Mouse (Mus musculus): ENCODE measurements around the gene Cnot4. TPM values are rescaled to one million over a fixed set of nuclear protein-coding genes. Genes with fewer than 3 reads are reported as not detected.
A peak's percentile ranks its signal among the peaks of the same experiment; 100 is the strongest.

Cnot4 gene
- polyA plus RNA-seq, 1 experiment from 2014 or later: 39.4 TPM

DNA sequence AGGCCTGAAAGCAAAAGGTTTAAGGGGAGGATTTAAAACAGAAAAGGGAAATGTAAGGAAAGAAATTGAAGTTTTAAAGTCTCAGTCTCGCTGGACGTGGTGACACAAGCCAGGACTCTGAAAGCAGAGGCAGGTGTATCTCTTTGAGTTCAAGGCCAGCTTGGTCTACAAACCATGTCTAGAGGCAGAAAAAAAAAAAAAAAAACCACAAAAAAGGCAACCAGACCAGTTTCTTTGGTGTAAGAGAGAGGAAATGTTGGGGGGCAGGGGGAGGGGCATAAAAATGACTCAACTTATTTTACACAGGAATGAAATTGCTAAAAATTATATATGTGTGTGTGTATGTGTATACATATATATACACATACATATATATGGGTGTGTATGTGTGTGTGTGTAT lies 1.3 kb upstream of the Cnot4 start:
- peak overlapping the region; percentile 85 for H3K4me3 ChIP-seq
- H3K36me3 ChIP-seq: no peaks in the 10 kb centered on the region
- H3K4me1 ChIP-seq: peaks cover 19% of the 10 kb centered on the region
- peak overlapping the region; percentile 73 for H3K4me2 ChIP-seq (replicated peaks)
- no peaks in the 10 kb centered on the region for H3K9me3 ChIP-seq
- 51% methylated on average over 2 of the region's 2 CpGs for WGBS
- no peaks in the 10 kb centered on the region for H3K27me3 ChIP-seq
- no peak overlapping the region for H3K9ac ChIP-seq
- no peak overlapping the region for H3K27ac ChIP-seq
- no peak for ATAC-seq (ENCODE audit: low FRiP score, low read depth)

DNA sequence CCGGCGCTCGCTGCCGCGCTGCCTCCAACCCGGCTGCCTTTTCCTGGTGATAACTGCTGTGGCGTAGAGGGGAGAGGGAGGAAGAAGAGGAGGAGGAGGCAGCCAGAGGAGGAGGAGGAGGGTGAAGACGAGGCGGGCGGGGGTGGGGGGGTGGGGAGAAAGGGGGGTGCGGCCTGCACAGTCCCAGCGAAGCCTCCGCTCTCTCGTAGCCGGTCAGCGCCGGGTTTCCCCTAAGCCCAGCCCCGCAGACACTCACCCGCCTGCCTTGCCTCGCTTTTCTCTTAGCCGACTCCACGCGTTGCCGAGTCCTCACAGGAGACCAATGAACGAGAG lies 312 bp downstream of the Cnot4 start:
- Histone ChIP-seq H3K9me3 (no peaks in the 10 kb centered on the region), H3K9ac (peak overlapping the region; percentile 92), H3K4me1 (peaks cover 19% of the 10 kb centered on the region), H3K4me2 (replicated peaks) (peak overlapping the region; percentile 83), H3K27me3 (no peaks in the 10 kb centered on the region), H3K27ac (peak overlapping the region; percentile 90), H3K36me3 (no peaks in the 10 kb centered on the region), H3K4me3 (peak overlapping the region; percentile 85)
- ATAC-seq (ENCODE audit: low FRiP score, low read depth): peak; percentile 91
- WGBS: 0% methylated on average over 18 of the region's 25 CpGs

DNA sequence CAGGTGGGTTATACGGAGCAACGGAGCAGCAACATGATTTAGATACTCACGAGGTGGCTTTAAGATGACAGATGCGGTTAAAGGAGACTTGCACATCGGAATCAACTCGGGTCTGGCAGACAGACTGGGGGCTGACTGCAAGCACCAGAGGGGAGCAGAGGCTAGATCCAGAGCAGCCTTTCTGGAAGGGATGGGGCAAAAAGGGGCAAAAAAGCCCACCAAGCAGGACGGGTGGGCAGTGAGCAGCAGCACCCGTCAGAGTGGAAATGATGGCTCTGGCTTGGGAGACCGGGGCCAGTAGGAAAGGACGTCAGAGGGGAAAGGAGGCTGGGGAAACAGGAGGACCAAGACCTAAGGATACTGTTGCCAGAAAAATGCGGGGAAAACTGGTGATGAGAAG lies 718 bp downstream of the Cnot4 start:
- Histone ChIP-seq H3K4me2 (replicated peaks) (peak overlapping the region; percentile 83), H3K27ac (peak overlapping the region; percentile 90; the same call in 1 of the 2 replicates), H3K4me1 (peaks cover 19% of the 10 kb centered on the region), H3K27me3 (no peaks in the 10 kb centered on the region), H3K9me3 (no peaks in the 10 kb centered on the region), H3K9ac (peak overlapping the region; percentile 92), H3K4me3 (peak overlapping the region; percentile 85), H3K36me3 (no peaks in the 10 kb centered on the region)
- ATAC-seq (ENCODE audit: low FRiP score, low read depth): no peak
- WGBS: under 1% methylated on average over 11 of the region's 11 CpGs

DNA sequence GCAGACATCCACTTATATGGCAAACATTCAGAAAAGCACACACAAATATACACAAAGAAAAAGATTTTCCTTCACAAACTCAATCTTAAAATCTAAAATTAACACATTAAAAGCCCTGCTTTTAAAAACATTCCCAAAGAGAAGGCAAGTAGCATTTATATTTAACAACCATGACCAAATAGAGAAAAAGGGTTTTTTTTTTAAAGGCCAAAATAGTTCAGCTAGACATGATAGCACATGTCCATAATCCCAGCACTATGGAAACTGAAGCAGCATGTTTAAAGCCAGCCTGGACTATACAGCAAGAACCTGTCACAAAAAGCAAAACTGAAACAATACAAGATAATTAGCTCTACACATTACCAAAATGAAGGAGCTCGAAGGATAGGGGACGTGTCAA lies 11.0 kb downstream of the Cnot4 start:
- H3K4me1 ChIP-seq: no peaks in the 10 kb centered on the region
- WGBS: 84% methylated on average over 2 of the region's 2 CpGs

DNA sequence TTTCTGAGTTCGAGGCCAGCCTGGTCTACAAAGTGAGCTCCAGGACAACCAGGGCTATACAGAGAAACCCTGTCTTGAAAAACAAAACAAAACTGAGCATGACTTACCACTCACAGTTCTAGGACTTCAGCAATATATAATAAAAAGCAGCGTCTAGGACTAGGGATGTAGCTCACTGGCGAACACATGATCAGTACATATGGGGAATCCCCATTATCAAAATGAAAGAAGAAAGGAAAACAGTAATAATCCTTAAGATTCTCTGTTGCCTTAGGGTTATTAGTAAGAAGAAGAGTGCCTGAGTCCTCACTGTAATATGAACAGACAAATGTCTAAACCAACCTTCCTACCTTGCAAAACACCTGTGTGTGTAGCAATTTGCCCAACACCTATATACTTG lies 11.6 kb downstream of the Cnot4 start:
- no peak overlapping the region for H3K27ac ChIP-seq
- H3K4me3 ChIP-seq: no peak overlapping the region
- no peak overlapping the region for H3K9ac ChIP-seq
- no peaks in the 10 kb centered on the region for H3K4me1 ChIP-seq
- H3K4me2 ChIP-seq (replicated peaks): no peak overlapping the region
- no peaks in the 10 kb centered on the region for H3K9me3 ChIP-seq
- H3K27me3 ChIP-seq: no peaks in the 10 kb centered on the region
- WGBS: 93% methylated on average over 3 of the region's 3 CpGs
- H3K36me3 ChIP-seq: peaks cover 15% of the 10 kb centered on the region
- ATAC-seq (ENCODE audit: low FRiP score, low read depth): no peak

More for the DNA sequence above, 11.0 kb downstream of the Cnot4 start:
- no peak for ATAC-seq (ENCODE audit: low FRiP score, low read depth)
- Histone ChIP-seq H3K27ac (no peak overlapping the region), H3K36me3 (peaks cover 15% of the 10 kb centered on the region), H3K4me2 (replicated peaks) (no peak overlapping the region), H3K9me3 (no peaks in the 10 kb centered on the region), H3K4me3 (no peak overlapping the region), H3K9ac (no peak overlapping the region), H3K27me3 (no peaks in the 10 kb centered on the region)

DNA sequence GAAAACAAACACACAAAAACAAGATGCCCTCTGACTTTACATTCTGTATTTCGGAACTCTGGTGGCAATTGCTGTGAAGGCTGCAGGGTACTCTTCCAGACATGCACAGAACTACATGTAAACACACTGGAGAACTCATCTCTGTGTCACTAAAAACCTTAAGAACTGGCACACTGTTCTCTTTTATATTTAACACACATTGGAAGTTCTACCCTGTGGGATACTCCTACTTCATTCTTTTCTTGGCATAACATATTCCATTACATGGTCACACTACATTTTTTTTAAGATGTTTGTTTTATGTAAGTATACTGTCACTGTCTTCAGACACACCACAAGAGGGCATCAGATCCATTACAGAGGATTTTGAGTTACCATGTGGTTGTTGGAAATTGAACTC lies 31.1 kb downstream of the Cnot4 start:
- ATAC-seq (ENCODE audit: low FRiP score, low read depth): no peak
- H3K27ac ChIP-seq: no peak overlapping the region
- H3K9ac ChIP-seq: no peak overlapping the region
- H3K4me3 ChIP-seq: no peak overlapping the region
- no peaks in the 10 kb centered on the region for H3K9me3 ChIP-seq
- H3K36me3 ChIP-seq: peaks cover 6% of the 10 kb centered on the region
- H3K4me1 ChIP-seq: no peaks in the 10 kb centered on the region
- no peak overlapping the region for H3K4me2 ChIP-seq (replicated peaks)
- 98% methylated on average over 1 of the region's 1 CpGs for WGBS
- H3K27me3 ChIP-seq: no peaks in the 10 kb centered on the region

DNA sequence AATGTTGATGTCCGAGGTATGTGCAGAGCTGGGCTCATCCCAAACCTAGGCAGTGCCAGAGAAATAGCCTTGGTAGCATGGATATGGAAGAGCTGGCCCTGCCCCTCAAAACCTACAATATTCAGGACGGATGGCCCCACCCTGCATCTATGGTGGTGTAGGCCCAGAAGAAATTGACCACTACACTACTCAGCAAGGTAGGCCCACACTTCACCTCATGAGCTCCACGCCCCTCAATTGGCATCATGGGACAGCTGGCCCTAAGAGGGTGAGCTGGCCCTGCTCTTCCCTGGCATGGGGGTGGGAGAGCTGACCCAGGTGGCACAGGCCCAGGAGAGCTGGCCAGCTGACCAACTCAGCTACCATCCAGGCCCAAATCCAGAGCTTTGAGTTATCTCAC lies 48.6 kb downstream of the Cnot4 start:
- H3K4me3 ChIP-seq: no peak overlapping the region
- no peak overlapping the region for H3K9ac ChIP-seq
- no peak overlapping the region for H3K4me2 ChIP-seq (replicated peaks)
- H3K9me3 ChIP-seq: no peaks in the 10 kb centered on the region
- no peak overlapping the region for H3K27ac ChIP-seq
- WGBS: 92% methylated on average over 3 of the region's 3 CpGs
- H3K36me3 ChIP-seq: peaks cover 10% of the 10 kb centered on the region; the same call in 1 of the 2 replicates
- ATAC-seq (ENCODE audit: low FRiP score, low read depth): no peak
- no peaks in the 10 kb centered on the region for H3K27me3 ChIP-seq
- no peaks in the 10 kb centered on the region for H3K4me1 ChIP-seq

DNA sequence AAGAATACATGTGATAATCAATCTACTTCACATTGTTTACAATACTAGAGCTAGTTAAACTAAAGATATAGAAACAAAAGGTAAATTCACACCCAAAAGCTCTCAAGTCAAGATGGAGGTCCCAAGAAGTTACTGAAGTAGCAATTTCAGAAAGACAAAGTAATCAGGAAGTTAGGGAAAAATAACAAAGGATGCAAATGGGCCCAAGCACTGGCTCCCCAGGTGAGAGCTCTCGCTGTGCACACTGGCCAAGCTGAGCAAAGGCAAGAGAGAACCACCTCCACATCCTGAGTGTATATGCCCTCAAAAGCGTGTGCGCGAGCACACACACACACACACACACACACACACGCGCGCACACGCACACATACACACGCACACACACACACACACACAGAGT lies 58.4 kb downstream of the Cnot4 start:
- Histone ChIP-seq H3K4me3 (no peak overlapping the region), H3K36me3 (peaks cover 43% of the 10 kb centered on the region), H3K4me1 (peaks cover 3% of the 10 kb centered on the region; the same call in 1 of the 2 replicates), H3K9me3 (no peaks in the 10 kb centered on the region), H3K27me3 (no peaks in the 10 kb centered on the region), H3K27ac (no peak overlapping the region), H3K9ac (no peak overlapping the region), H3K4me2 (replicated peaks) (no peak overlapping the region)
- no peak for ATAC-seq (ENCODE audit: low FRiP score, low read depth)
- WGBS: 91% methylated on average over 9 of the region's 9 CpGs

DNA sequence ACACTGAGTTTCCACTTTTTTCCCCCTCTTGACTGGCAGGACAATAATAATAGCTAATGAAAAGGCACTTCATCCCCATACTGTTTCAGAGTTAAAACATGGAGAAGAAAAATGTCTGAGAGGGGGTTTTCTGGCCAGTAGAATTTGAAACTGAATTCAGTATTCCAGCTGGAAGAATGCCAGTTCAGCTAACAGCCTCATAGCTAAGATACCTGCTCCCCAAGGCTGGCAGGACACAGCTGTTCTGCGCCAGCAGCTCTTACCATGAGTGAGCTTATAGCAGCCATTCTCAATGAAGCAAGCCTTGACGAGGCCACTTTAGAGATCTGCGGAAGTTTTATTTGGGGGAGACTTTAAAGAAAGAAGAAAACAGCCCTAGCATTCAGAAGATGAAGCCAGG lies 62.3 kb downstream of the Cnot4 start:
- Histone ChIP-seq H3K9me3 (no peaks in the 10 kb centered on the region), H3K4me3 (no peak overlapping the region), H3K9ac (no peak overlapping the region), H3K27me3 (no peaks in the 10 kb centered on the region), H3K27ac (no peak overlapping the region), H3K4me1 (peaks cover 3% of the 10 kb centered on the region; the same call in 1 of the 2 replicates), H3K4me2 (replicated peaks) (no peak overlapping the region), H3K36me3 (peaks cover 42% of the 10 kb centered on the region)
- 80% methylated on average over 3 of the region's 3 CpGs for WGBS
- ATAC-seq (ENCODE audit: low FRiP score, low read depth): no peak

DNA sequence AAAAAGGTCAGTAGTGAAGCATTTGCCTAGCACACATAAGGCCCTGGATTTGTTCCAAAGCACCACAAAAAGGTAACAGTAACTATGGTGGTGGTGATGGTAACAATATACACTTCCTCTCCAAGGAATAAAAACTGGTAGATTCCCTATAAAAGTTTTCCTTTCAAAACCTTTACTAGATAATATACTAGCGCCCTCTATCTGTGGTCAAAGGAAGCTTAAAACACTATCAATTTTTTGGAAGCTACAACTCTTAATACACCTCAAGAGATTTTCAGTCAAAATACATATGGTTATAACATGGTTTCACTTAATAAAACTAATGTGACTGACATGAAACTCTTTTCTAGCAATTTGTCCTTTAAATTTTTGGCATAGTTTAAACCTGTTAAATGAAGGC lies 71.1 kb downstream of the Cnot4 start:
- H3K27me3 ChIP-seq: no peaks in the 10 kb centered on the region
- no peak overlapping the region for H3K4me2 ChIP-seq (replicated peaks)
- H3K4me1 ChIP-seq: no peaks in the 10 kb centered on the region
- H3K4me3 ChIP-seq: no peak overlapping the region
- 26% methylated on average over 1 of the region's 1 CpGs for WGBS
- peaks cover 32% of the 10 kb centered on the region for H3K36me3 ChIP-seq
- H3K9ac ChIP-seq: no peak overlapping the region
- ATAC-seq (ENCODE audit: low FRiP score, low read depth): no peak
- H3K9me3 ChIP-seq: no peaks in the 10 kb centered on the region
- no peak overlapping the region for H3K27ac ChIP-seq

DNA sequence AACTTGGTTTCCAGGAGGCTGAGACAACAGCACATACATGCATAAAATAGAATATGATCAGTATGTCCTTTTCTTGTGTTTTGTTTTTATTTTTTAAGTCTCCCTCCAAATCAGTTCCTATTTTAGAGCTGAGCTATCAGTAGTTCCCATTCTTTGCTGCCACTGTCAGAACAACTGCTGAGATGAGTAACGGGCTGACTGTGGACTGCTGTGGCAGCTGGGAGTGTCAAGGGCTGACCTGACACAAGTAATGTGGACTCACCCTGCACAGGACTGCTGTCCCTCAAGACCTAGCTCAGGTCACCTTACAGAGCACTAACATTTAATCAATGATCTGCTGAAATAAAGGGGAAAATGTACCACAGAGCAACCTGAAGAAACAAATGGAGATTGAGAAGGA lies 90.4 kb downstream of the Cnot4 start:
- Histone ChIP-seq H3K4me3 (no peak overlapping the region), H3K4me2 (replicated peaks) (no peak overlapping the region), H3K9me3 (no peaks in the 10 kb centered on the region), H3K27ac (no peak overlapping the region), H3K4me1 (no peaks in the 10 kb centered on the region), H3K9ac (no peak overlapping the region), H3K27me3 (no peaks in the 10 kb centered on the region), H3K36me3 (peaks cover 6% of the 10 kb centered on the region; the same call in 1 of the 2 replicates)
- WGBS: 80% methylated on average over 1 of the region's 1 CpGs
- ATAC-seq (ENCODE audit: low FRiP score, low read depth): no peak

DNA sequence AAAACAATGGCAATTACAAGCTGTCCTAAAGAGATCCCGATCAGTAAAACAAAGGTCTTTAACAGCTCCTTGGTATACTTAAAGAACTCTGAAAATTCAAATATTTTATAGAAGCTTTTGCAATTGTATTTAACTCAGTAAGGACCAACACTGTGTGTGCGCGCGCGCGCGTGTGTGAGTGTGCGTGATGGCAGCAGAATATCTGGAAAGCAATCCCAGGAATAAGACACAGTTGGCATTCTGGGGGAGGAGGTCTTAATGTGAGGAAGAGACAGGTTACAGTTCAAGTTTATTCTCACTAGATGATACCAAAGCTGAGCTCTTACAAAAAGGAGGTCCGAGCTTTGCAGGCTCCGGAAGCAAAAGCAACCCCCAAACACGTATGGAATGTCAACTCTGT lies 100.2 kb downstream of the Cnot4 start:
- Histone ChIP-seq H3K9ac (no peak overlapping the region), H3K4me1 (no peaks in the 10 kb centered on the region), H3K9me3 (no peaks in the 10 kb centered on the region), H3K4me3 (no peak overlapping the region), H3K27ac (no peak overlapping the region), H3K27me3 (no peaks in the 10 kb centered on the region), H3K4me2 (replicated peaks) (no peak overlapping the region), H3K36me3 (peaks cover 14% of the 10 kb centered on the region)
- ATAC-seq (ENCODE audit: low FRiP score, low read depth): no peak
- 95% methylated on average over 11 of the region's 11 CpGs for WGBS

DNA sequence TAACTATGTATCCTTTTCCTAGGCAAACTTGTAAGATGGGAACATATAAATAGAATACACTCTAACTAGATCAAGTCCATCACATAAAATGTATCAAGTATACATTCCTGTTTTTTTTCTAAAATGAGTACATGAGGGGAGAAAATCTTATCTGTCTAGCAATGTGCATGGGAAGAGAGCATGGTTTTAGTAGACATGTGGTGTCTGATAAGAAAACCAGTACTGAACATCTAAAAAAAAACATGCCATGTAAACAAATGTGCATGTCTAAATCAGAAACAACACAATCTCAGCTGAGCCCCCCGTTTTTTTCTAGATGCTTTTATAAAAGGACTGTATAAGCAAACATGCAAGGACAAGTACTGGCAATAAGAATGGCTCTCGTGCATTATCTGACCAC lies 100.8 kb downstream of the Cnot4 start:
- H3K9ac ChIP-seq: no peak overlapping the region
- H3K4me3 ChIP-seq: no peak overlapping the region

More for the DNA sequence above, 100.8 kb downstream of the Cnot4 start:
- H3K27ac ChIP-seq: no peak overlapping the region
- 78% methylated on average over 2 of the region's 2 CpGs for WGBS
- ATAC-seq (ENCODE audit: low FRiP score, low read depth): no peak
- no peak overlapping the region for H3K4me2 ChIP-seq (replicated peaks)
- H3K4me1 ChIP-seq: no peaks in the 10 kb centered on the region
- no peaks in the 10 kb centered on the region for H3K9me3 ChIP-seq
- H3K27me3 ChIP-seq: no peaks in the 10 kb centered on the region
- peaks cover 14% of the 10 kb centered on the region for H3K36me3 ChIP-seq
